Mouse (Mus musculus) testis, adult 2 months (tissue): ENCODE data around the gene Pitx2. TPM values are rescaled to one million over a fixed set of nuclear protein-coding genes. Genes with fewer than 3 reads are reported as not detected.
A peak's percentile ranks its signal among the peaks of the same experiment; 100 is the strongest.

Experiments
- H3K27ac ChIP-seq: fragments of 200-500 bp; 2 replicates; pipeline ENCODE4 v1.5.1; 2012; ENCODE audit warnings: low read depth, low read length; ENCODE audit not compliant: control insufficient read depth, insufficient read depth
- H3K27me3 ChIP-seq: fragments of 200-500 bp; 2 replicates; pipeline ENCODE4 v1.6.1; 2012; ENCODE audit warnings: mild to moderate bottlenecking, low read length, moderate library complexity; ENCODE audit not compliant: control insufficient read depth, insufficient read depth
- H3K36me3 ChIP-seq: fragments of 200-500 bp; 2 replicates; pipeline ENCODE4 v1.6.1; 2012; ENCODE audit warnings: mild to moderate bottlenecking, low read length; ENCODE audit not compliant: control insufficient read depth, insufficient read depth
- H3K4me1 ChIP-seq: fragments of 200-500 bp; 2 replicates; pipeline ENCODE4 v1.6.1; 2012; ENCODE audit warnings: low read length; ENCODE audit not compliant: control insufficient read depth, insufficient read depth
- H3K4me3 ChIP-seq: fragments of 200-500 bp; 2 replicates; pipeline ENCODE4 v1.5.1; 2012; ENCODE audit warnings: low read depth, mild to moderate bottlenecking, low read length, moderate library complexity, mixed read lengths; ENCODE audit not compliant: control insufficient read depth
- CTCF ChIP-seq: fragments of 200-500 bp; IDR thresholded peaks from 2 replicates; pipeline ENCODE4 v1.5.1; 2012; ENCODE audit warnings: low read depth, mild to moderate bottlenecking, inconsistent platforms, low read length, moderate library complexity; ENCODE audit not compliant: control insufficient read depth, insufficient read depth, insufficient replicate concordance
- POLR2A ChIP-seq: fragments of 200-500 bp; IDR thresholded peaks from 2 replicates; pipeline ENCODE4 v1.6.1; 2012; ENCODE audit warnings: low read depth, mild to moderate bottlenecking, inconsistent platforms, low read length, moderate library complexity; ENCODE audit not compliant: control insufficient read depth
- polyA plus RNA-seq: library from polyadenylated mRNA; depleted of rRNA; stranded (reverse); fragments of >200 nt; gene quantifications from 2 replicates; pipeline ENCODE4 v1.2.3, GENCODE M21; 2012

The Pitx2 gene
- polyA plus RNA-seq, 1 experiment, result 6.6 TPM

GRCm38 (mm10) chr3:129197035-129197434, 2.6 kb upstream of the Pitx2 start:
- TF ChIP-seq CTCF (no peak), POLR2A (no peak)
- Histone ChIP-seq H3K4me3 (no peak overlapping the region), H3K27ac (no peak overlapping the region)

GRCm38 (mm10) chr3:129197786-129198626, 1.7 kb upstream of the Pitx2 start:
- peaks cover 16% of the 10 kb centered on the region for H3K27me3 ChIP-seq
- no peak overlapping the region for H3K27ac ChIP-seq
- H3K4me3 ChIP-seq, result no peak overlapping the region
- TF ChIP-seq POLR2A, result no peak
- no peak for TF ChIP-seq CTCF
- H3K36me3 ChIP-seq, result no peaks in the 10 kb centered on the region
- H3K4me1 ChIP-seq, result peaks cover 16% of the 10 kb centered on the region

More at GRCm38 (mm10) chr3:129197035-129197434, 2.6 kb upstream of the Pitx2 start:
- H3K36me3 ChIP-seq, result no peaks in the 10 kb centered on the region
- H3K27me3 ChIP-seq, result peaks cover 13% of the 10 kb centered on the region
- peaks cover 16% of the 10 kb centered on the region for H3K4me1 ChIP-seq

GRCm38 (mm10) chr3:129198627-129198903, 1.1 kb upstream of the Pitx2 start:
- Histone ChIP-seq H3K4me3 (no peak overlapping the region), H3K27me3 (peaks cover 16% of the 10 kb centered on the region), H3K4me1 (peaks cover 16% of the 10 kb centered on the region), H3K27ac (no peak overlapping the region), H3K36me3 (no peaks in the 10 kb centered on the region)
- TF ChIP-seq CTCF, result no peak
- TF ChIP-seq POLR2A, result no peak

GRCm38 (mm10) chr3:129199160-129199608, 494 bp upstream of the Pitx2 start:
- peaks cover 16% of the 10 kb centered on the region for H3K27me3 ChIP-seq
- H3K36me3 ChIP-seq, result no peaks in the 10 kb centered on the region
- peaks cover 19% of the 10 kb centered on the region for H3K4me1 ChIP-seq
- peak overlapping the region; percentile 70 for H3K4me3 ChIP-seq
- H3K27ac ChIP-seq, result no peak overlapping the region
- TF ChIP-seq CTCF (no peak), POLR2A (no peak)

GRCm38 (mm10) chr3:129200501-129200890, 818 bp downstream of the Pitx2 start:
- no peaks in the 10 kb centered on the region for H3K36me3 ChIP-seq
- H3K4me1 ChIP-seq, result peaks cover 23% of the 10 kb centered on the region
- no peak overlapping the region for H3K4me3 ChIP-seq
- peaks cover 11% of the 10 kb centered on the region for H3K27me3 ChIP-seq
- TF ChIP-seq POLR2A (no peak), CTCF (no peak)
- no peak overlapping the region for H3K27ac ChIP-seq

- no peaks in the 10 kb centered on the region for H3K36me3 ChIP-seq
- no peak overlapping the region for H3K4me3 ChIP-seq
- no peak for TF ChIP-seq CTCF
- no peak for TF ChIP-seq POLR2A
- H3K27me3 ChIP-seq, result peaks cover 14% of the 10 kb centered on the region
- peaks cover 23% of the 10 kb centered on the region for H3K4me1 ChIP-seq
- H3K27ac ChIP-seq, result no peak overlapping the region
Measured at GRCm38 (mm10) chr3:129201156-129201555, 1.5 kb downstream of the Pitx2 start.

- no peak overlapping the region for H3K27ac ChIP-seq
- no peaks in the 10 kb centered on the region for H3K36me3 ChIP-seq
- peaks cover 14% of the 10 kb centered on the region for H3K27me3 ChIP-seq
- no peak for TF ChIP-seq POLR2A
- no peak for TF ChIP-seq CTCF
- H3K4me3 ChIP-seq, result no peak overlapping the region
- H3K4me1 ChIP-seq, result peaks cover 23% of the 10 kb centered on the region
Measured at GRCm38 (mm10) chr3:129201681-129202255, 2.1 kb downstream of the Pitx2 start.
